Mouse (Mus musculus): ENCODE measurements at regions not wholly inside any gene's neighbourhood (a gene's known extent, or its start where the extent isn't known, plus 50 kb on each side); places are given as distances from the start of the nearest gene placed in this dataset.

GRCm38 (mm10) chr3:78698936-78699335, 587.4 kb downstream of the Rapgef2 start:
- TF ChIP-seq CHD2 (IDR thresholded peaks at IDR 0.05; ENCODE audit: low read depth, low read length): no peak
- TF ChIP-seq HCFC1 (IDR thresholded peaks at IDR 0.05; ENCODE audit: borderline replicate concordance, insufficient read depth, low read length): no peak

Measured in ES-E14 (cell line).